Mouse (Mus musculus) intestine, embryonic 14.5 days (tissue): Measurements from ENCODE around the gene Nrm. TPM values are rescaled to one million over a fixed set of nuclear protein-coding genes. Genes with fewer than 3 reads are reported as not detected.

Experiments used
- ATAC-seq: fragments of 200-750 bp; cut with Nextera tagmentation; replicated peaks from 2 replicates; pipeline ENCODE4 v1.8.0; 2017; ENCODE audit warnings: low read depth, moderate number of reproducible peaks, moderate TSS enrichment, moderate library complexity; ENCODE audit not compliant: low FRiP score, low TSS enrichment
- DNase-seq: peaks from one replicate; pipeline ENCODE4 v3.0.0-alpha.2; 2018; ENCODE audit warnings: low spot score
- H3K27ac ChIP-seq: fragments of 300-500 bp; sonication (generic); 2 replicates; pipeline ENCODE4 v1.5.1; 2014; ENCODE audit warnings: low read depth, mild to moderate bottlenecking, control low read depth
- H3K27me3 ChIP-seq: fragments of 300-500 bp; sonication (generic); replicated peaks from 2 replicates; pipeline ENCODE4 v1.6.1; 2014; ENCODE audit warnings: low read length, control low read depth; ENCODE audit not compliant: control insufficient read depth, insufficient read depth
- H3K36me3 ChIP-seq: fragments of 300-500 bp; sonication (generic); 2 replicates; pipeline ENCODE4 v1.6.1; 2014; ENCODE audit warnings: low read length, control low read depth; ENCODE audit not compliant: control insufficient read depth, insufficient read depth
- H3K4me1 ChIP-seq: fragments of 300-500 bp; sonication (generic); replicated peaks from 2 replicates; pipeline ENCODE4 v1.6.1; 2014; ENCODE audit warnings: low read length, control low read depth, mixed read lengths; ENCODE audit not compliant: control insufficient read depth, insufficient read depth
- H3K4me2 ChIP-seq: fragments of 300-500 bp; sonication (generic); 2 replicates; pipeline ENCODE4 v1.6.1; 2014; ENCODE audit warnings: low read length
- H3K4me3 ChIP-seq: fragments of 300-500 bp; sonication (generic); 2 replicates; pipeline ENCODE4 v1.5.1; 2014; ENCODE audit warnings: low read depth, low read length, control low read depth, mixed read lengths
- H3K9ac ChIP-seq: fragments of 300-500 bp; sonication (generic); 2 replicates; pipeline ENCODE4 v1.6.1; 2014; ENCODE audit warnings: mild to moderate bottlenecking, low read length
- H3K9me3 ChIP-seq: fragments of 300-500 bp; sonication (generic); 2 replicates; pipeline ENCODE4 v1.6.1; 2016; ENCODE audit warnings: low read length, control low read depth; ENCODE audit not compliant: control insufficient read depth
- WGBS: fragments of 180-500 bp; shearing (Covaris S2); extraction: QIAGEN DNeasy Blood & Tissue Kit; methylation state at CpG from one replicate; pipeline ENCODE4 v1.1.7; 2014; 5-methylcytosine and 5-hydroxymethylcytosine counted together
- polyA plus RNA-seq: library from polyadenylated mRNA; unstranded; fragments of >200 nt; fragmentation: Nextera tagmentation; extraction: Ambion mirVana; gene quantifications from 2 replicates; pipeline ENCODE4 v1.2.1, GENCODE M21; 2014

Gene Nrm
- polyA plus RNA-seq, 1 experiment from 2014 or later, result 62.6 TPM

DNA sequence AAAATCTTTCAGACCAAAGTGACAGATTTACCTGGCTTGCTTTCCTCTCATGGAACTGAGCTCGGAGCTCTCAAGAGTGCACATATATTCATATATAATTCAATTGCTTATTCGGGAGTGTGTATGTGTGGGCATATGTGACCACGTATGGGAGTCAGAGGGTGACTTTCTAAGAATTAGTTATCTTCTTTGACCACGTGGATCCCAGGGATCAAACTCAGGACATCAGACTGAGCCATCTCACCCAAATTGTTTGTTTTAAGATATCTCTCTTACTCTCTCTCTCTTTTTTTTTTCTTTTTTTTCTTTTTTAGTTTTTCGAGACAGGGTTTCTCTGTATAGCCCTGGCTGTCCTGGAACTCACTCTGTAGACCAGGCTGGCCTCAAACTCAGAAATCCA lies 41.0 kb upstream of the Nrm start:
- no peak overlapping the region for H3K4me2 ChIP-seq
- no peaks in the 10 kb centered on the region for H3K27me3 ChIP-seq
- peaks cover 28% of the 10 kb centered on the region for H3K4me1 ChIP-seq
- H3K4me3 ChIP-seq, result no peak overlapping the region
- DNase-seq (no peak), ATAC-seq (no peak)
- H3K9ac ChIP-seq, result no peak overlapping the region
- 78% methylated on average over 5 of the region's 5 CpGs for WGBS
- no peak overlapping the region for H3K27ac ChIP-seq
- H3K36me3 ChIP-seq, result 0 out of 2 replicates have a peak, but pooled peaks cover 2% of the 10 kb centered on the region
- H3K9me3 ChIP-seq, result no peaks in the 10 kb centered on the region

DNA sequence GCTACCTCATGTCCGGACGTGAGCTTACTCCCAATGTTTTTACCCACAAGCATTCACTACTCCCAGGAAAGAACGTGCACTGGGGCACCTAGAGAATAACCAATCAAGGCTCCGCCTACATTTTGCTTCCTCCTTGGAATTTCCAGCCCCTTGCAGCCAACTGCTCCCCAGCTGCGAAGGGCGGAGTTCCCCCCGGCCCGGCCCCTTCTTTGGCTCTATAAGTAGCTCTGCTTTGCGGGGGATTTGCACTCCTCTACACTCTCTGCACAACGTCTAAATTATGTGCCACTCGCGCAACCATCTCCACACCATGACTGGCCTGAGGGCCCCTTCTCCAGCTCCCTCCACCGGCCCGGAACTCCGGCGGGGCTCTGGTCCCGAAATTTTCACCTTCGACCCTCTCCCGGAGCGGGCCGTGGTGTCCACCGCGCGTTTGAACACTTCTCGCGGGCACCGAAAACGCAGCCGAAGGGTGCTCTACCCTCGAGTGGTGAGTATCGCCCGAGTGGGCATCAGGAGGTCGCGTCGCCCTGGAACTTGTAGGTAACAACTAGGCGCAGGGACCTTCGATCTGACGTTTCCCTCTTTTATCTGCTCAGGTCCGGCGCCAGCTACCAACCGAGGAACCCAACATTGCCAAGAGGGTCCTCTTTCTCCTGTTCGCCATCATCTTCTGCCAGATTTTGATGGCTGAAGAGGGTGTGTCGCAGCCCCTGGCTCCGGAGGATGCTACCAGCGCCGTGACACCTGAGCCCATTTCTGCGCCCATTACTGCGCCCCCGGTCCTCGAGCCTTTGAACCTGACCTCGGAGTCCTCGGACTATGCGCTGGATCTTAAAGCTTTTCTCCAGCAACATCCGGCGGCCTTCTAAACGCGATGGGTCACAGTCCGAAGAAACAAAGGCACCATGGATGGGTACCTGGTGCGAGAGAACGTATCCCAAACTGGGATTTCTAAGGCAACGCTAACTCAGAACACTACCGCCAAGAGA lies 39.4 kb upstream of the Nrm start, which contains the start of gene Ier3:
Gene Ier3 (plus strand): TSS at position 246 of the 992 bp plus-strand sequence.
- H3K36me3 ChIP-seq, result peaks cover 18% of the 10 kb centered on the region
- peak within 1 kb of the TSS; percentile 65 for H3K4me3 ChIP-seq
- H3K9me3 ChIP-seq, result no peaks in the 10 kb centered on the region
- peak within 1 kb of the TSS; percentile 54; the same call in 1 of the 2 replicates for H3K27ac ChIP-seq
- WGBS, result under 1% methylated on average over 62 of the region's 62 CpGs
- DNase-seq (peak; percentile 91), ATAC-seq (peak; percentile 56)
- peaks cover 19% of the 10 kb centered on the region for H3K4me1 ChIP-seq
- H3K4me2 ChIP-seq, result peak within 1 kb of the TSS; percentile 98
- no peaks in the 10 kb centered on the region for H3K27me3 ChIP-seq
- H3K9ac ChIP-seq, result peak within 1 kb of the TSS; percentile 64

DNA sequence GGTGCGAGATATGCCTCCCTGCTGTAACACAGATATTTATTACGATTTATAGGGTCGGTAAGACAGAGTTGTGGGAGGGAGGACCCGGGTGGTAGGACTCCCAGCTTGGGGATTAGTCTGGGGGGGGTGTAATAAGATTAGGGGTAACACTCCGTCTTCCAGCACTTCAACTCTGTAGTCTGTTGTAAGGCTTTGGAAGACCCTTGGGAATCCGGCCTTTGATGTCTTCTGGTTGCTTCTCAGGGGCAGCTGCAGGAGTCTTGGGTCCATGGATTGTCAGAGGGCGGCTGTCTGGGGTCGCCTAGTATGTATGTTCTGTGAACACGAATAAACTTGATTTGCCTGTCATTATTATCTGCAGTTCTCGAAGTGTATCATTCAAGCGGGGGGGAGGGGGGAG lies 38.6 kb upstream of the Nrm start:
- peak overlapping the region; percentile 98 for H3K4me2 ChIP-seq
- no peaks in the 10 kb centered on the region for H3K9me3 ChIP-seq
- ATAC-seq (no peak; the same call in 1 of the 2 replicates), DNase-seq (no peak)
- peak overlapping the region; percentile 54; the same call in 1 of the 2 replicates for H3K27ac ChIP-seq
- 3% methylated on average over 11 of the region's 11 CpGs for WGBS
- H3K4me1 ChIP-seq, result peaks cover 11% of the 10 kb centered on the region; the same call in 1 of the 2 replicates
- H3K27me3 ChIP-seq, result no peaks in the 10 kb centered on the region
- H3K9ac ChIP-seq, result peak overlapping the region; percentile 64
- H3K4me3 ChIP-seq, result peak overlapping the region; percentile 65
- peaks cover 26% of the 10 kb centered on the region for H3K36me3 ChIP-seq

DNA sequence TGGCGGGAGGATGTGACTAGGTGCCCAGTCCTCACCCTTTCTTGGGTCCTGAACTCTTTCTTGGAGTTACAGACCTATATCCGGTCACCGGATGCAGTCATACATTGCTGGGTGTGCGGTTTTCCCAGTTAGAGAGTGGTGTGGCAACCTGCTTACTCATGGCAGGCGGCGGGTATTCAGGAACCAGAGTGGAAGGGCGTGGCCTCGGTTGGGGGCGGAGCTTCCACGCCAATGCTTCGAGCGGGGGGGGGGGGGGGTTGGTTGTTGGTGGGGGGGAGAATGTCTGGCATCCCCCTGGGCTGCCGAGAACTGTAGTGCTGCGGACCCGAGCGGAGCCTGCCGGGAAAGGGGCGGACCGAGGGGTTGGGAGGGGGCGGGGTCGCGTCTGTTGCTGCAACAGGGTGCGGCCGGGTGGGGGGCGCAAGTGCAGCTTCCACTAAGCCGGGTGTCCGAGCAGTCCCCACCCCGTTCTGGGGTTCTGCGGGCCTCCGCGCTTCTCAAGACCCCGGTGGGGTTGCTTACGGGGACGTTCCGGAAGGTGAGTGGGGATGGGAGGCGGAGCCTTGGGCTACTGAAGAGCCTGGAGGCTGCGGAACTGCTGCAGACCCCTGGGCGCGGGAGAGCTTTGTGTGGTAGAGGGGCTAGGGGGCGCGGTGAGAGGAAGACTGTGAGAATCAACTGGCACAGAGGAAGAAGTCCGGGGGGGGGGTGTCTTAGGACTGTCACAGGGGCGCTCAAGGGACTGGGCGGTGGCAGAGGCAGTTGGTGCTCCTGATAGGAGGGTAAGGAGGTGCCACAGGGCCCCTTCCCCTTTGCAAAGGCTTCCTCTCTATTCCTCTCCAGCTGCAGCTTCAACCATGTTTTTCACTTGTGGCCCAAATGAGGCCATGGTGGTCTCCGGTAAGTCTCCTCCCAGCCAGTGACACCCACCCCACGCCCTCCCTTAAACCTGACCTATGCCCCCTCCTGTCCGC lies 37.9 kb upstream of the Nrm start, which contains the start of gene Flot1:
Gene Flot1 (plus strand): TSS at position 267 of the 974 bp plus-strand sequence.
- Histone ChIP-seq H3K4me3 (peak within 1 kb of the TSS; percentile 65), H3K9me3 (no peaks in the 10 kb centered on the region), H3K4me1 (peaks cover 11% of the 10 kb centered on the region; the same call in 1 of the 2 replicates), H3K4me2 (peak within 1 kb of the TSS; percentile 98), H3K36me3 (peaks cover 32% of the 10 kb centered on the region), H3K27me3 (no peaks in the 10 kb centered on the region), H3K27ac (peak within 1 kb of the TSS; percentile 70), H3K9ac (peak within 1 kb of the TSS; percentile 73)
- under 1% methylated on average over 45 of the region's 47 CpGs for WGBS
- DNase-seq (peak; percentile 94), ATAC-seq (peak; percentile 86)

DNA sequence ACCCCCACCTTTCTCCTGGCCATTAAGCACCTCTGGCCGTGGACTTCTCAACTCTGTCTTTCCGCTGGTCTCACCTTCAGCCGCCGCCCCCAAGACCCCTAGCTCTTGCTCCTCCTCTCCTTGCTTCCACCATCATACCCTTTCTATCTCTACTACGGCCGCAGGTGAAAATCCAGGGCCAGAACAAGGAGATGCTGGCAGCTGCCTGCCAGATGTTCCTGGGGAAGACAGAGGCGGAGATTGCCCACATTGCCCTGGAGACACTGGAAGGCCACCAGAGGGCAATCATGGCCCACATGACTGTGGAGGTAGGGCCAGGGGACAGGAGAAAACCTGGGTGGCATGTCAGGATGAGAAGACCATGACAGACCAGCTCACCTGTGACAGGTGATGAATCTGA lies 36.7 kb upstream of the Nrm start:
- Histone ChIP-seq H3K9me3 (no peaks in the 10 kb centered on the region), H3K9ac (no peak overlapping the region), H3K4me1 (peaks cover 11% of the 10 kb centered on the region; the same call in 1 of the 2 replicates), H3K4me3 (no peak overlapping the region), H3K27me3 (no peaks in the 10 kb centered on the region), H3K27ac (no peak overlapping the region), H3K4me2 (no peak overlapping the region), H3K36me3 (peaks cover 41% of the 10 kb centered on the region)
- WGBS, result 66% methylated on average over 7 of the region's 7 CpGs
- ATAC-seq (no peak), DNase-seq (no peak)

DNA sequence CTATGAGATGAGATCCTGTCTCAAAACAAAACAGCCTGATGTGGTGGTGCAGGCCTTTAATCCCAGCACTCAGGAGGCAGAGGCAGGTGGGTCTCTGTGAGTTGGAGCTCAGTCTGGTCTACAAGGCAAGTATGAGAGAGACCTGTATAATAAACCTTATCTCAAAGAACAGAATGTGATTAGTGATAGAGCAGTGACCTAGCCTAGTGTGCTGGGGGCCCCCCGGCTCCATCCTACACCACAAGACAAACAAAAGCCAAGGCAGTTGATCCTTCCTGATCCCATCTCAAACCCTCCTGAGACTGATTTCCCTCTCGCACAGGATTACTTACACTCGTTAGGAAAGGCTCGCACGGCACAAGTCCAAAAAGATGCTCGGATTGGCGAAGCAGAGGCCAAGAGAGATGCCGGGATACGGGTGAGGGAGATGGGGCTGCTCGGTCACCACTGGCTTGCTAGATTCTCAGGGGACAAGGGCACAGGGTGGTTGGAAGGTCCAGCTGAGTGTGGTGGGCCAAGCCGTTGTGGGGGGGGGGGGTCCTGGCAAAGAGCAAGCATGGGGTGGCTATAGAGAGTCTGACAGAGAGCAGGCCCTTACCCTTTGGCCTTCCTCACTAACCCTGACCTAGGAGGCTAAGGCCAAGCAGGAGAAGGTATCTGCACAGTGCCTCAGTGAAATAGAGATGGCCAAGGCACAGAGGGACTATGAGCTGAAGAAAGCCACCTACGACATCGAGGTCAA lies 35.8 kb upstream of the Nrm start:
- ATAC-seq, result no peak

DNA sequence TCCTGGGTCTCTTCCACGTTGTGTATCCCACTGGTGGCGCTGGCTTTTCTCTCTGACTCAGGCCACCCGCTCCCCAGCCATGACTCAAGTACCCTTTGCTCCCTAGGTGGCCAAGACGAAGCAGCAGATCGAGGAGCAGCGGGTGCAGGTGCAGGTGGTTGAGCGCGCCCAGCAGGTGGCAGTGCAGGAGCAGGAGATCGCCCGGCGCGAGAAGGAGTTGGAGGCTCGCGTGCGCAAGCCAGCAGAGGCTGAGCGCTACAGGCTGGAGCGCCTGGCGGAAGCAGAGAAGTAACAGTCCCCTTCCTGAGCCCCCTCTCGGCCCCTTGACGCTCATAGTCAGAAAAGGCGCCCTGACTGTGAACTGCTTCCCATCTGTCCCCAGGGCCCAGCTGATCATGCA lies 31.4 kb upstream of the Nrm start:
- WGBS, result under 1% methylated on average over 21 of the region's 21 CpGs
- H3K4me1 ChIP-seq, result peaks cover 16% of the 10 kb centered on the region
- DNase-seq (peak; percentile 89), ATAC-seq (peak; percentile 73)
- peaks cover 66% of the 10 kb centered on the region for H3K36me3 ChIP-seq
- no peak overlapping the region for H3K9ac ChIP-seq
- H3K4me3 ChIP-seq, result no peak overlapping the region
- H3K4me2 ChIP-seq, result peak overlapping the region; percentile 23; the same call in 1 of the 2 replicates
- no peaks in the 10 kb centered on the region for H3K27me3 ChIP-seq
- no peaks in the 10 kb centered on the region for H3K9me3 ChIP-seq
- peak overlapping the region; percentile 5; the same call in 1 of the 2 replicates for H3K27ac ChIP-seq

More for the DNA sequence above, 35.8 kb upstream of the Nrm start:
- H3K4me1 ChIP-seq, result peaks cover 13% of the 10 kb centered on the region
- no peaks in the 10 kb centered on the region for H3K27me3 ChIP-seq
- H3K36me3 ChIP-seq, result peaks cover 41% of the 10 kb centered on the region
- no peak for DNase-seq
- no peak overlapping the region for H3K4me3 ChIP-seq
- no peak overlapping the region for H3K27ac ChIP-seq
- no peak overlapping the region for H3K4me2 ChIP-seq
- 86% methylated on average over 13 of the region's 13 CpGs for WGBS
- no peak overlapping the region for H3K9ac ChIP-seq
- H3K9me3 ChIP-seq, result no peaks in the 10 kb centered on the region
